In the genomic region with DNA sequence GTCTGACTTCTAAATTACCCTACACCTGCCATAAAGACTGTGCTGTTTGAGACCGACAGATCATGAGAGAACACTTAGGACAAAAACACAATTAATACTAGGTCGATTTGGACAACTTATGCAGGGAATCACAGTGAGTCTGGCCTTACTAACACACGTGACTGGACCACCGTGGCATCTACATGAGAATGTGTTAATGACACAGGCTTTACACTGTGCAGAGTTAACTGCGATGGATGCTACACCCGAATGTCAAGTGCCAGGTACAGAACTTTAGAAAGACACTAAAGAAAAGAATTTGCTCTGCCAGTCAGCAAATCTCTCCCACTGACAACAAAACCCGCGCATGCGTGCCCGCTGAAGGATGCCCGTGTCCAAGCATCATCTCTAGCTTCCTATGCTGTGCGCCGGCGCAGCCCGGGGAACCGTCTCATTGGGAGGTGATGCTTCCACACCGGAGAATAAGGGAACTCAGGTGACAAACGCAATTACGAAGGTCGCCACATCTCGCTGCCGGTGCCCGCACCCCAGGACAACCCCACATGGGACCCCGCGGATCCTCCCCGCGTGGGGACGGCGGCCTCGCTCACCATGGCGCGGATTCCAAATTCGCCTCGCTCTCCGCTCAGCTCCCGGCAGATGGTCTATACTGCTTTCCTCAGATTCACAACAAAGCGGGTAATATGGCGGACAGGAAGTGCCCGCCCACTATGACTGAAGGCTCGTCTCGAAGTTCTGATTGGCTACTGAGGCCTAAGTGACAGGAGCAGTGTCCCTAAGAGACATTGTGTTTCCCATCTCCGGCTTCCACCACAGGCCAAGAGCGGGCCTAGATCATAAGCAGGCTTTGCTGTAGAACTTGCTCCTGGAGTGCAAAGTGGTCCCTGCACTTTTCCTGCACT, we compare ENCODE assay signal across 9 mouse cellular contexts. TPM values are rescaled to one million over a fixed set of nuclear protein-coding genes. Genes with fewer than 3 reads are reported as not detected.
DNase-seq lines count a peak whose midpoint lies in the region; ATAC-seq and TF ChIP-seq lines count a peak whose summit lies in the region.
"Not testable (repeated sequence)": the region's sequence is repeated elsewhere in the genome, so short reads cannot be mapped to it uniquely, and the experiment has no call there.
"Had no signal": no experiment of that assay in that cellular context is flagged by ENCODE, and none has a peak within 500 bp of the region (broad histone marks: within the 10 kb centered on the region; RNA-seq: fewer than 3 reads in every experiment).

TSS of gene Zfp781 (minus strand) at position 639 of the 902 bp plus-strand sequence.

- H3K9ac ChIP-seq in embryonic facial prominence, embryonic 15.5 days; heart, embryonic 12.5 days; hindbrain, embryonic 15.5 days; kidney, postnatal 0 days (ENCODE audit: low read depth, low read length); liver, embryonic 16.5 days (ENCODE audit: low read depth, low read length); midbrain, embryonic 13.5 days (replicated peaks): not testable (repeated sequence)

- not testable (repeated sequence) for H3K27ac ChIP-seq in embryonic facial prominence, embryonic 15.5 days (replicated peaks); heart, embryonic 12.5 days (ENCODE audit: poor library complexity, severe bottlenecking); hindbrain, embryonic 15.5 days (replicated peaks); kidney, postnatal 0 days; liver, embryonic 16.5 days (ENCODE audit: low read length); midbrain, embryonic 13.5 days

- peak; percentile 94 for ATAC-seq in embryonic facial prominence, embryonic 15.5 days (ENCODE audit: insufficient number of reproducible peaks, low FRiP score, low TSS enrichment, low read depth)
- ATAC-seq in heart, embryonic 12.5 days (ENCODE audit: insufficient number of reproducible peaks, low FRiP score): peak; percentile 93
- ATAC-seq in hindbrain, embryonic 15.5 days (ENCODE audit: low FRiP score, low read depth): peak; percentile 99
- ATAC-seq in kidney, postnatal 0 days (replicated peaks; ENCODE audit: low FRiP score, low read depth): peak; percentile 96
- ATAC-seq in liver, embryonic 16.5 days (ENCODE audit: low read depth): peak; percentile 75
- ATAC-seq in midbrain, embryonic 13.5 days: peak; percentile 98
- peak; percentile 80 for ATAC-seq in neutrophil, adult 5-6 weeks (ENCODE audit: extremely low read depth, insufficient number of reproducible peaks, low FRiP score, poor library complexity, severe bottlenecking)

- H3K27me3 ChIP-seq in embryonic facial prominence, embryonic 15.5 days; heart, embryonic 12.5 days (replicated peaks); hindbrain, embryonic 15.5 days; kidney, postnatal 0 days (ENCODE audit: insufficient read depth, low read length); liver, embryonic 16.5 days (ENCODE audit: control insufficient read depth, insufficient read depth, low read depth, low read length); midbrain, embryonic 13.5 days: not testable (repeated sequence)

- no CpG with 5 or more reads among the region's 43 CpGs for WGBS in embryonic facial prominence, embryonic 15.5 days
- no CpG with 5 or more reads among the region's 43 CpGs for WGBS in heart, embryonic 12.5 days
- no CpG with 5 or more reads among the region's 43 CpGs for WGBS in hindbrain, embryonic 15.5 days
- no CpG with 5 or more reads among the region's 43 CpGs for WGBS in kidney, postnatal 0 days
- WGBS in liver, embryonic 16.5 days (ENCODE audit: insufficient replicate concordance): no CpG with 5 or more reads among the region's 43 CpGs
- no CpG with 5 or more reads among the region's 43 CpGs for WGBS in midbrain, embryonic 13.5 days

- not testable (repeated sequence) for H3K4me2 ChIP-seq in embryonic facial prominence, embryonic 15.5 days (replicated peaks); heart, embryonic 12.5 days; hindbrain, embryonic 15.5 days; kidney, postnatal 0 days (ENCODE audit: low read length); liver, embryonic 16.5 days (ENCODE audit: low read depth, low read length); midbrain, embryonic 13.5 days (replicated peaks)

- not testable (repeated sequence) for TF ChIP-seq CTCF in kidney, postnatal 0 days (IDR thresholded peaks at IDR 0.05; ENCODE audit: low read depth)

- H3K36me3 ChIP-seq in embryonic facial prominence, embryonic 15.5 days; heart, embryonic 12.5 days; hindbrain, embryonic 15.5 days; kidney, postnatal 0 days (ENCODE audit: insufficient read depth, low read length); liver, embryonic 16.5 days (ENCODE audit: control insufficient read depth, insufficient read depth); midbrain, embryonic 13.5 days: not testable (repeated sequence)

- H3K9me3 ChIP-seq in embryonic facial prominence, embryonic 15.5 days (replicated peaks); heart, embryonic 12.5 days (replicated peaks); hindbrain, embryonic 15.5 days; kidney, postnatal 0 days (replicated peaks; ENCODE audit: low read length); liver, embryonic 16.5 days (replicated peaks; ENCODE audit: control insufficient read depth, low read length); midbrain, embryonic 13.5 days: not testable (repeated sequence)

- not testable (repeated sequence) for H3K4me3 ChIP-seq in embryonic facial prominence, embryonic 15.5 days (replicated peaks); heart, embryonic 12.5 days; hindbrain, embryonic 15.5 days; kidney, postnatal 0 days (replicated peaks; ENCODE audit: low read depth, low read length); liver, embryonic 16.5 days (ENCODE audit: low read depth, low read length); midbrain, embryonic 13.5 days (replicated peaks)

- DNase-seq in kidney, postnatal 0 days (ENCODE audit: low spot score): not testable (repeated sequence)

- not testable (repeated sequence) for H3K4me1 ChIP-seq in embryonic facial prominence, embryonic 15.5 days; heart, embryonic 12.5 days (replicated peaks); hindbrain, embryonic 15.5 days (replicated peaks); kidney, postnatal 0 days (replicated peaks; ENCODE audit: insufficient read depth, low read length); liver, embryonic 16.5 days (ENCODE audit: control insufficient read depth, low read depth, low read length); midbrain, embryonic 13.5 days (replicated peaks)

RNA-seq across cellular contexts. Expression of gene Zfp781, which starts in this region (rescaled TPM):
- 3.4 and 3.6 TPM in 2 replicates for polyA plus RNA-seq in embryonic facial prominence, embryonic 15.5 days (2015; fragmentation: Nextera tagmentation; extraction: Ambion mirVana)
- 1.5 and 2.1 TPM in 2 replicates for polyA plus RNA-seq in heart, embryonic 12.5 days (2016; fragmentation: Nextera tagmentation; extraction: Ambion mirVana)
- 6.1 and 6.9 TPM in 2 replicates for polyA plus RNA-seq in hindbrain, embryonic 15.5 days (2015; fragmentation: Nextera tagmentation; extraction: Ambion mirVana)
- polyA plus RNA-seq in kidney, postnatal 0 days (2015; fragmentation: Nextera tagmentation; extraction: Ambion mirVana): 3.0 TPM in 2 replicates
- 0.07 and 0.49 TPM in 2 replicates for polyA plus RNA-seq in liver, embryonic 16.5 days (2015; fragmentation: Nextera tagmentation; extraction: Ambion mirVana)
- 6.7 and 8.2 TPM in 2 replicates for polyA plus RNA-seq in midbrain, embryonic 13.5 days (2015; fragmentation: Nextera tagmentation; extraction: Ambion mirVana)
- 2.7 and 6.1 TPM in 2 replicates for total RNA-seq in neutrophil, adult 5-6 weeks (2017)
- polyA plus RNA-seq: small intestine, adult 2 months; testis, adult 2 months had no signal

Comparison
In these comparisons a context has a peak if more than half of its experiments do, and no peak if none do; other contexts are left out.
1. Peak in ATAC-seq in liver, embryonic 16.5 days; RNA of the gene not detected or under 1 TPM.